Mouse (Mus musculus): ENCODE data around the gene Gm5089.
"Not testable (repeated sequence)": the region's sequence is repeated elsewhere in the genome, so short reads cannot be mapped to it uniquely, and the experiment has no call there.

The Gm5089 gene

DNA sequence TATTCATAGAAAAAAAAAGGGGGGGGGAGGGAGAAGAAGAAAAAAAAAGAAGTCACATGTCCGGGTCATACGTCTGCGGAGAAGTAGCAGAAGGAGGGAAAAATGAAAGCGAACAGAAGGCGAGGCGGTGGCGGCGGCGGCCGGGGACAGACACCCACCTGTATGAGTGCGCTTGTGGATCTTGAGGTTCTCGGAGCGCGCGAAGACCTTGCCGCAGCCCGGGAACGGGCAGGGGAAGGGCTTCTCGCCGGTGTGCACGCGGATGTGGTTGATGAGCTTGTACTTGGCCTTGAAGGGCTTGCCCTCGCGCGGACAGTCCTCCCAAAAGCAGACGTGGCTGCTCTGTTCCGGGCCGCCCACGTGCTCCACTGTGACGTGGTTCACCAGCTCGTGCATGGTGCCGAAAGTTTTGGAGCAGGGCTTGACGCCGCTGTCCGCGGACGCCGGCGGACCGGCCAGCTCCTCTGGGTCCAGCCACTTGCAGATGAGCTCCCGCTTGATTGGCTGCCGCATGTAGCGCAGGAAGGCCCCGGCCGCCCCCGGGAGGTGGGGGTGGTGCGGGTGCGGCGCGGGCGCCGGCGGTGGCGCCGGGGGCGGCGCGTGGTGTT lies 12.9 kb upstream of the Gm5089 start:
- in situ Hi-C loops (cut with MseI, MboI): not testable (repeated sequence)

DNA sequence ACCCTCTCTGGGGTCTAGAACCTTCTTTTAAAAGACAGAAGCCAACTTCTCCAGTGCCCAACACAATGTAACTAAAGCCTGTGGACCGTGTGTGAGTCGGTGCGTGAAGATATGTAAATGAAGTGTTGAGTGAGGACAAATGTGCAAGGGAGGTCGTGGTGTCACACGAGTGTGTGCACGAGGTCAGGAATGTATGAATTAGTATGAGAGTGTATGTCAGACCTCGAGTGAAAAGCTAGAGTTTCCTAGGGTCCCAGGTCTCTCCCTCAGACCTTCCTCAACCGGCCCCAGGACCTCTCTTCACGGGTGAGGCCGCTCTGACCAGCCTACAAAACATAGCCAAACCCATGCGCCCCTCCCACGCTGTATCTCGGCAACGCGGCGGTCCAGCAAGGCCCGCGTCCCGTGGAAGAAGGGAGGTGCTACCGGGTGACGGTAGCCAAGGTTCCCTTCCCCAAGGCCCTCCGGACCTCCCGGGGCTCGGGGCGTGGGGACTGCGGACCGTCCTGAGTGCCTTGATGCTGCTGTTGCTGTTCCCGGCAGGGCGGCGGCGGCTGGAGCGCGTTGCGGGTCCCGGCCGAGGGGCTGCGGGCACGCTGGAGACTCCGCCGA lies 12.3 kb upstream of the Gm5089 start:
- in situ Hi-C loops (cut with MseI, MboI): no loop called here

GRCm38 (mm10) chr14:122462689-122463079 lies 11.8 kb upstream of the Gm5089 start:
- in situ Hi-C loops (cut with MseI, MboI): no loop called here

- in situ Hi-C loops (cut with MseI, MboI): no loop called here
These were observed 11.1 kb upstream of the Gm5089 start for GRCm38 (mm10) chr14:122461966-122462365.

DNA sequence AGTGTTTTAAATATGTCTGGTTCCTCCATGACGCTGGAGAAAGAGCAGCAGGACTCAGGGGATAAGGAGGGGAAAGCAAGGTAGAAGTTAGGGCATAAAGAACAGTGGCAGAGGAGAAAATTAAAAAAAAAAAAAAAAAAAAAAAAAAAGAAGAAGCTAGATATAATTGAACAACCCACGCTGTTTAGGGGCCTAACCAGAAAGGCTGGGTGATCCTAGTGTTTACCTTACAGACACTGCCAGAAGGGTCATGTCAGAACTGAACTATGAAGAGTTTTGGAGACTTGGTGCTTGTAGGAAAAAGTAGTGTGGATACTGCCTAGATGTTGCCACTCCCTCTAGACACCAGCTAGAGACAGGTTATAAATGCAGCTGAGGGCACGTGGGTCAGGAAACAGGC lies 10.6 kb upstream of the Gm5089 start:
- in situ Hi-C loops (cut with MseI, MboI): no loop called here

GRCm38 (mm10) chr14:122460226-122460625 lies 9.3 kb upstream of the Gm5089 start:
- in situ Hi-C loops (cut with MseI, MboI): no loop called here

DNA sequence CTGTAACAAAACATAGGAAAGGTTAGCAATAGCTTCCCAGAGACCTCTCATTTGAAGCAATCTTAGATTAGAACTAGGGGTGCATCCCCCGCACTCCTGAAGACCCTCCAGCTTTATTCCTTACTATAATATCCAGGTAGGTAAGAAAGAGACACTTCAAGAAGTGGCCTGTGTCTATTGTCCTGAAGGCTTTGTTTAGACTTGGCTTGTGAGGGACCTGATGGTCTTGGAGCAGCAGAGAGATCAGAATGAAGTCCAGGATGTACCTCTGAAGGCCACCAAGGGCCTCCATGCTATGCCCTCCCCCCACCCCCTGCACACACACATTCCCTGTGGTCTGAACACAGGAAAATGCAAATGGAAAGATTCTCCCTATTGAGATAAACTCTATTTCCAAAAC lies 8.9 kb upstream of the Gm5089 start:
- in situ Hi-C loops (cut with MseI, MboI): no loop called here

- in situ Hi-C loops (cut with MseI, MboI): not testable (repeated sequence)
These were observed 8.4 kb upstream of the Gm5089 start for GRCm38 (mm10) chr14:122459332-122459731.

GRCm38 (mm10) chr14:122455562-122455958 lies 4.6 kb upstream of the Gm5089 start:
- in situ Hi-C loops (cut with MseI, MboI): no loop called here

GRCm38 (mm10) chr14:122454901-122455561 lies 4.1 kb upstream of the Gm5089 start:
- in situ Hi-C loops (cut with MseI, MboI): no loop called here

DNA sequence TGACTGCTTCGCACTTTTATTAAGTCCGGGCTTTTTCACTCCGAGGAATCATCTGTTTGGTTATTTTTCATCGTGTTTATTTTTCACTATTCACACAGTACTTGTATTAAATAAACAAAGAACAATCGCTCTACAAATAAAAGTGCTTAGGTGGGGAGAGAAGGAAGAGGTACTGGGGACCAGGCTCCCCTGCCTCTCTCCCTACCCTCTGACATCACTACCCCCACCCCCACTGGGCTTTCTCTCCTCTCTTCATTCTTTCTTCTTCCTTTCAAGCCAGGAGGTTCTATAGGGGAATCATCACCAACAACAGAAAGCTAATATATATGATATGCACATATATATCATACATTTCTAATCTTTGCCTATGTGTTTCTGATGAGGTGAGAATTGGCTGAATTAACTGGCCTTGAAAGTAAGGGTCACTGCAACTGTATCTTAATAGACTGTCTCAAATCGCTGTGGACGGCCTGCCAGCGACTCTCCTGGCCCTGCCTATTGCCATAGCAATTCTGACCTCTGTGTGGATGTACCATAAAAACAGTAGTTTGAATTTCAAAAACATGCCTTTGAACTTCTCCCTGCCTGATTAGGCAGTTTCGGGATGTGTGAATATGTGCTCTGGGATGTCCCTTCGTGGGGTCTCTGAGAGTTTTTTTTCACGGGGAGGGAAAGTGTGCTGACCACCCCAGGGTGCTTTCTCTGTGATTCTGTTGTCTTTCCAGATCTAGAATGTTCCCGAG lies 3.3 kb upstream of the Gm5089 start:
- in situ Hi-C loops (cut with MseI, MboI): no loop called here

- in situ Hi-C loops (cut with MseI, MboI): no loop called here
These were observed 2.6 kb upstream of the Gm5089 start for GRCm38 (mm10) chr14:122453388-122453995.

DNA sequence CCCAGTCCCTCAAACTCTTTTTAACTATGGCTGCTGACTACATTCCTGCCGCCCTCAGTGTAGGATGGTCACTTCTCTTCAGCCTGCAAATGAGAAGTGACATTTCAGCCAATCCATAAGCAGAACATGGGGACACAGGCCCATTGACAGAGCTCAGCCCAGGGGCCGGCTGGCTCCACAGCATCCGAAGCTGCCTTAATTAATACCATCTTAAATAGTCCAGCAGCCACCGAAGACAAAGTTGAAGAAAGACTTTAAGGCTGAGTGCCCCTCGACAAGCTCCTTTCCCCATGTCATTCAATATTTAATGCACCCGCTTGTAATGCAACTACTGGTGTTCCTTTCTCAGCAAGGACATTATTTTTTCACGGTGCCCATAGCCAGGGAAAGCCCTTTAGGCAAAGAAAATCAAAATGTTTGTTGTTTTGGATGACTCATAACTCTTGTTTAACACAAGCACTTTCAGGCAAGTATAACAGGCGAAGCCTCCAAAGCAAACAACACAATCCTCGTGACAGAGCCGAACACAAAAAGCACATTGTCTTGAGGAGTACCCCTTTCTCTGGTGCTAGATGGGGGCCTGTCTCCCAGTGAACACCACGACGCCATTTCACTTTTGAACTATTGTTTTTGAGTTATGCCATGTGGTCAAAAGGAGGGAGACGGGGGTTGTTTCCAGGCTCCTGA lies 1.9 kb upstream of the Gm5089 start:
- in situ Hi-C loops (cut with MseI, MboI): no loop called here

DNA sequence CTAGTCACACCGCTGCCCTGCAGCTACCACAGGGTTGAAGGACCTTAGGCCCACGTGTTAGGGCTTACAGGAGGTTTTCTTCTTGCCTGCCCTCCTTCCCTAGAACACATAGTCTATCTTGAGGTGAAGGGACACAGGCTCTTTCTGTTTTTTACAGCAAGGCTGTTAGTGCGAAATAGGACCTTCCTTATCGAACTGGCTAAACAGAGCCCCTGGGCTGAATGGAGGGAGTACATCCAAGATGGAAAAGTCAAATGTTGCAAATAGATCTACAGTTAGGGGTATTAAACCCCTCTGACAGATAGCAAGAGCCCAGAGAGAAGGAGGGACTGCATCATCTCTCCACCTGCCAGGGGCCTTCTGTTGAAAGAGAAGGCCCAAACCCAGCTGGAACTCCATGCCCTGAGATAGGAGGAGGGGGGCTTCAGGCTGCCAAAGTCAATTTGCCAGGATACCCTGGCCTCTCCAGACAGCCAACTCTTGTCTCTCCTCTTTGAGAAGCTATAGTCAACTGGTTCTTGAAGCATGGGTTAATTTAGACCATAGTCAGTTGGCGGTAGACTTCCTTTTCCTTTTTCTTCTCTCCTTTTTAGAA lies 733 bp upstream of the Gm5089 start:
- in situ Hi-C loops (cut with MseI, MboI): no loop called here

DNA sequence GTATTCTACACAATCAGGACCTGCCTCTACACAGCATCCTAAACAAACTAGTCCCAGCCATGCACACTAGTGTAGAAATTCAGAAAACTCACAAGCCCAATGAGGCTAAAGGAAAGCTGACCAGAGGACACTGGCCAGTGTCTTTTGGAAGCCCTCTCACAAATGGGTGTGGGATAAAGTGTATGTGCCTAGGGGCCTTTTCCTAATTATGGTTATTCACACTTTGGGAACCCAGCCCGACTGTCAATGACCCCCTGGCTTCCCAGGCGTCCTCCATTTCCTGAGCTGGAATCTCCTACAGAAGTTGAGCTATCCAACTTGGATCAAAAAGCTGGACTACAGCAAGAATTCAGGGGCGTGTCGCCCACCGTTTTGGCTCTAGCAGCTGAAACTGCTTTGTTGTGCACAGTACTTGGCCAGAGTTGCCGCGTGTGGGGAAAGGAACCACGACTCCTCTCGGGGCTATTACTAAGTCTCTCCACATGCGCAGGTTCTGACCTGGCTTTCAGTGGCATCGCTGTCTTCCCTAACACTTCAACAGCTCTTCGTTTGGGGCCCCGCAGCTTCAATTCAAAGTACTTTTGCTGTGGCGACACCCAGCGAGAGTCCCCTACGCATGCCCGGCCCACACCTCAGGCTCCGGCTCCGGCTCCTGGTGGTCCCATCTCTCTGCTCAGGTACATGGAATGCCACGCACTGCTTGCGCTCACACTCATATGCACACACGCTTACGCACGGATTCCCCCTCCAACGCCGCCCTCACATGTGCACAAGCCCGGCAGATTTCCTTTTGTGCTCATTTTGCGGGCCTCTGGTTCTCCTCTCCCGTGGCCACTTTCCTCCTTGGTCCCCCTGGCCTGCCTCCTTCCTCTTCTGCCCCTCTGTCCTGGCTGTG lies 1.1 kb downstream of the Gm5089 start:
- in situ Hi-C loops (cut with MseI, MboI): no loop called here

DNA sequence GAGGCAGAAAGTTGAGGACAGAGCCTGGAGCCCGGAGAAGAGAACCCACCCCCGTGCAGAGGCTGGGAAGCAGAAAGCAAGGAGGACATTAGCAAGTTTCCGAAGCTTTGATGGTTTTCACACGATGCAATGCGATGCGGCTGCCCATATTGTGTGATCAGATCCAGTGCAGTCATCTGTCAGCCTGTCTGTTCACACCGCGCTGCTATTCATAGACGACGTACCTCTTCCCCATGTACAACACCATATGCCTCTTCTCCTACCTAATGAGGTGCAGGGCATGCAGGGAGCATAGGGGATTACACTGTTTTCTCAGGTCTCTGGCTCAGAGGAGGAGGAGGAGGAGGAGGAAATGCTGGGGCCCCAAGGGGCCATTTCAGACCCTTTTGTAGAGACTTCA lies 14.1 kb downstream of the Gm5089 start:
- in situ Hi-C loops (cut with MseI, MboI): no loop called here

DNA sequence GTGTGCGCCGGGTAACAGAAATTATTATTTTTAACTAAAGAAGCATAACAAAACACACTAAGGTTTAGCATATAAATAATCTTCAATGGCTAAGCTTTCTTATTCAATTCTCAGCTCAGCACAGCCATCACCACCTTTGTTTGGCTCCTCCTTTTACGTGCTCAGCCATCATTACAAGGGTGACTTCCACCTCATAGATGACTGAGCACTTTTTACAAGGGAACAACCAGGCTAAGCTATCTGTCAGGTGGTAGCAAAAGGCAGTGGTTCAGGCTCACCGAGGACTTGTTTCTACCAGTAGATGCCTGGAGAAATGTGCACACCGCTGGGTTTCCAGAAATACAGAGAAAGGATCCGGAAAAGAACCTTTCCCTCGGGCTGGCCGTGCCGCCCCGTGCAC lies 16.9 kb downstream of the Gm5089 start:
- in situ Hi-C loops (cut with MseI, MboI): no loop called here

- in situ Hi-C loops (cut with MseI, MboI): no loop called here
These were observed 18.4 kb downstream of the Gm5089 start for GRCm38 (mm10) chr14:122432558-122432957.

GRCm38 (mm10) chr14:122427654-122428053 lies 23.3 kb downstream of the Gm5089 start:
- in situ Hi-C loops (cut with MseI, MboI): no loop called here

- in situ Hi-C loops (cut with MseI, MboI): no loop called here
These were observed 23.7 kb downstream of the Gm5089 start for GRCm38 (mm10) chr14:122427204-122427560.

Measured in mouse trophoblast stem cell (cell line).